Mouse (Mus musculus) limb, embryonic 11.5 days (tissue): ENCODE measurements around the gene Dctn3. TPM values are rescaled to one million over a fixed set of nuclear protein-coding genes. Genes with fewer than 3 reads are reported as not detected.

Source experiments
- ATAC-seq: fragments of 200-750 bp; cut with Nextera tagmentation; 2 replicates; pipeline ENCODE4 v1.8.0; 2017; ENCODE audit warnings: low read depth; ENCODE audit not compliant: insufficient number of reproducible peaks, low FRiP score, low TSS enrichment
- DNase-seq: peaks from one replicate; pipeline ENCODE4 v3.0.0-alpha.2; 2015; ENCODE audit warnings: low spot score
- H3K27ac ChIP-seq: fragments of 300-500 bp; sonication (generic); replicated peaks from 2 replicates; pipeline ENCODE4 v1.5.1; 2014; ENCODE audit warnings: low read depth, mild to moderate bottlenecking, low read length
- H3K27me3 ChIP-seq: fragments of 300-500 bp; sonication (generic); 2 replicates; pipeline ENCODE4 v1.6.1; 2014; ENCODE audit warnings: mild to moderate bottlenecking, low read length, mixed read lengths; ENCODE audit not compliant: control insufficient read depth, insufficient read depth
- H3K36me3 ChIP-seq: fragments of 300-500 bp; sonication (generic); 2 replicates; pipeline ENCODE4 v1.6.1; 2014; ENCODE audit warnings: mild to moderate bottlenecking, low read length, moderate library complexity, mixed read lengths; ENCODE audit not compliant: control insufficient read depth, insufficient read depth
- H3K4me1 ChIP-seq: fragments of 300-500 bp; sonication (generic); 2 replicates; pipeline ENCODE4 v1.6.1; 2014; ENCODE audit warnings: low read length, mixed read lengths; ENCODE audit not compliant: control insufficient read depth, insufficient read depth
- H3K4me2 ChIP-seq: fragments of 300-500 bp; sonication (generic); 2 replicates; pipeline ENCODE4 v1.6.1; 2014; ENCODE audit warnings: low read depth, mild to moderate bottlenecking, moderate library complexity; ENCODE audit not compliant: severe bottlenecking
- H3K4me3 ChIP-seq: fragments of 300-500 bp; sonication (generic); 2 replicates; pipeline ENCODE4 v1.5.1; 2014; ENCODE audit warnings: low read depth, low read length
- H3K9ac ChIP-seq: fragments of 300-500 bp; sonication (generic); 2 replicates; pipeline ENCODE4 v1.6.1; 2014; ENCODE audit warnings: mild to moderate bottlenecking, low read length
- H3K9me3 ChIP-seq: fragments of 300-500 bp; sonication (generic); 2 replicates; pipeline ENCODE4 v1.6.1; 2016; ENCODE audit warnings: low read length; ENCODE audit not compliant: control insufficient read depth
- WGBS: fragments of 180-500 bp; shearing (Covaris S2); extraction: QIAGEN DNeasy Blood & Tissue Kit; methylation state at CpG from one replicate; pipeline ENCODE4 v1.1.7; 2014; 5-methylcytosine and 5-hydroxymethylcytosine counted together
- polyA plus RNA-seq: library from polyadenylated mRNA; unstranded; fragments of >200 nt; fragmentation: Nextera tagmentation; extraction: Ambion mirVana; gene quantifications from 2 replicates; pipeline ENCODE4 v1.2.1, GENCODE M21; 2014

Gene Dctn3
- polyA plus RNA-seq, 1 experiment from 2014 or later: 104 TPM

DNA sequence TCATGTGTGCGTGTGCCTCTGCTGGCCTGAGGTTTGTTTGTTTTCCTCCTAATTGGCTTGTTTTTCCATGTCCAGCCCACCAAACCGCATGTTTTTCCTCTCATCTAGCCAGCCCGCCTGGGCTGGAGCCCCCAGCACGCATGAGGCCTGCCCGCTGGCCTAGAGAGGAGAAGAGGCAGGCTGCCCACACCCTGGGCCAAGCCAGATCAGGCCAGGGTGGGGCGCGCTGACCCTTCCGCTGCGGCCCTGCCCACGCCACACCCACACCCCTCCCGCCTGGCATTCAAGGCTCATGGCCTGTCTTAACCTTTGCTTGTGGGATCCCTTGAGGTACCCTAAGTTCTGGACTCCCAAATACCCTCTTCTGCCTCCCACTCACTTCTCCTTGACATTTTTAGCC lies 56.3 kb downstream of the Dctn3 start:
- peaks cover 45% of the 10 kb centered on the region for H3K4me1 ChIP-seq
- no peak overlapping the region for H3K4me2 ChIP-seq
- no peak overlapping the region for H3K9ac ChIP-seq
- no peaks in the 10 kb centered on the region for H3K9me3 ChIP-seq
- no peaks in the 10 kb centered on the region for H3K36me3 ChIP-seq
- DNase-seq (no peak), ATAC-seq (no peak)
- no peak overlapping the region for H3K27ac ChIP-seq
- peaks cover 59% of the 10 kb centered on the region for H3K27me3 ChIP-seq
- no peak overlapping the region for H3K4me3 ChIP-seq
- 69% methylated on average over 11 of the region's 11 CpGs for WGBS

DNA sequence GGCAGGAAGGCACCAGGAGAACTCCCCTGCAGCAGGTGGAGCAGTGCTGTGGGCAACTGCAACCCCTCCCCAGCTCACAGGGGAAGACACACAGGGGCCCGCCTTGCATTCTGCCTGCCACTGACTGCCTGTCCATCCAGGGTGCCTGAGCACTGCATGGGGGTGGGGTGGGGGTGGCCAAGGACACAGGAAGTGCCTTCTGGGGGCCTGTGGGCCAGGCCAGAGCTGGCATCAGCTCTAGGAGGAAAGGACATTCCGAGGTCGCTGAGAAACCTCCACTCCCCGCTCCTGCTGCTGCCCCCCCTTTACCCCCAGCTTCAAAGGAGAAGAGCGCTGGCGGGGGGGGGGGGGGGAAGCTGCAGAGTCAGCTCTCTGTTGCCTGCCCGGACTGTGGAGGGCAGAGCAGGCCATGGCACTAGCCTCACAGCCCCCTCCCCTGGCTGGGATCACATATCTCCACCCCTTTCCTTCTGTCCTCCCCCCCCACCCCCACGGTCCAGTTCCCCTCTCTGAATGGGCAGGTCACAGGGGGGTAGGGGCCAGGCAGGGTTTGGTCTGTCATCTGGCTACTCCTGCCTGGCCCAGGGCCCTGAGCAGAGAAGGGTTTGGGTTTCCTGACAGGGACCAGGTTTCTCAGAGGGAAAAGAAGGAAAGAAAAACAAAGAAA lies 57.8 kb downstream of the Dctn3 start:
- no peak overlapping the region for H3K27ac ChIP-seq
- WGBS: 3% methylated on average over 5 of the region's 8 CpGs
- H3K9ac ChIP-seq: no peak overlapping the region

More for the DNA sequence above, 57.8 kb downstream of the Dctn3 start:
- DNase-seq: no peak
- Histone ChIP-seq H3K4me2 (peak overlapping the region; percentile 16; the same call in 1 of the 2 replicates), H3K4me3 (no peak overlapping the region), H3K4me1 (peaks cover 54% of the 10 kb centered on the region), H3K36me3 (no peaks in the 10 kb centered on the region), H3K9me3 (no peaks in the 10 kb centered on the region), H3K27me3 (peaks cover 50% of the 10 kb centered on the region)
- ATAC-seq: no peak

Other genes with a start within 250 kb of the Dctn3 start
- gene AI464131, start 220.1 kb downstream of the Dctn3 start, polyA plus RNA-seq: 3.9 and 4.2 TPM in 2 replicates
- 3.2 and 3.8 TPM in 2 replicates for gene 1110017D15Rik, start 205.8 kb downstream of the Dctn3 start, polyA plus RNA-seq
- 1.2 and 2.0 TPM in 2 replicates for gene Fam219a, start 153.6 kb downstream of the Dctn3 start, polyA plus RNA-seq
- 0.74 and 1.1 TPM in 2 replicates for gene Dnaic1, start 153.4 kb downstream of the Dctn3 start, polyA plus RNA-seq
- gene Enho, start 82.8 kb downstream of the Dctn3 start, polyA plus RNA-seq: 20.8 and 22.5 TPM in 2 replicates
- gene Cntfr, start 26.1 kb downstream of the Dctn3 start, polyA plus RNA-seq: 5.6 and 9.2 TPM in 2 replicates
- 202 and 214 TPM in 2 replicates for gene Il11ra1, start 23.2 kb downstream of the Dctn3 start, polyA plus RNA-seq
- gene Rpp25l, start 9.6 kb downstream of the Dctn3 start, polyA plus RNA-seq: 94.2 and 99.3 TPM in 2 replicates
- not detected in 2 replicates for gene Arid3c, start 8.0 kb upstream of the Dctn3 start, polyA plus RNA-seq
- gene Galt, start 32.1 kb upstream of the Dctn3 start, polyA plus RNA-seq: 40.6 and 42.6 TPM in 2 replicates
- 73.5 and 83.4 TPM in 2 replicates for gene Sigmar1, start 33.0 kb upstream of the Dctn3 start, polyA plus RNA-seq
- gene Ccl27a, start 51.1 kb upstream of the Dctn3 start, polyA plus RNA-seq: 29.9 and 40.0 TPM in 2 replicates
- not detected in 2 replicates for gene Gm21541, start 180.4 kb upstream of the Dctn3 start, polyA plus RNA-seq
- 1.3 and 2.0 TPM in 2 replicates for gene Gm20878, start 218.4 kb upstream of the Dctn3 start, polyA plus RNA-seq
- gene Fam205a4, start 242.9 kb upstream of the Dctn3 start, polyA plus RNA-seq: 0.33 and 0.40 TPM in 2 replicates